Mouse (Mus musculus) B cell, adult 62 days (primary cell): ENCODE measurements around the gene Vma21-ps. TPM values are rescaled to one million over a fixed set of nuclear protein-coding genes. Genes with fewer than 3 reads are reported as not detected.

ENCODE experiments used
- total RNA-seq: library from RNA; stranded (reverse); gene quantifications from 4 replicates; pipeline ENCODE4 v1.2.4, GENCODE M21; 2023

The Vma21-ps gene
- total RNA-seq, result not detected in 4 replicates

GRCm38 (mm10) chr4:52497144-52497543 lies at the start of gene Vma21-ps:
TSS of gene Vma21-ps (minus strand) at chr4:52497244.

Other genes with a start within 250 kb of the Vma21-ps start
- gene Smc2, start 58.0 kb downstream of the Vma21-ps start, total RNA-seq, result 12.1 to 17.1 TPM (median 14.3 TPM) in 4 replicates
- gene Toporsl, start 99.0 kb upstream of the Vma21-ps start, total RNA-seq, result not detected in 4 replicates